Mouse (Mus musculus) liver, embryonic 15.5 days (tissue): ENCODE results near the gene Lims1. TPM values are rescaled to one million over a fixed set of nuclear protein-coding genes. Genes with fewer than 3 reads are reported as not detected.

Experiments used
- ATAC-seq: fragments of 200-750 bp; cut with Nextera tagmentation; 2 replicates; pipeline ENCODE4 v1.8.0; 2017; ENCODE audit warnings: moderate number of reproducible peaks, mild to moderate bottlenecking, moderate library complexity; ENCODE audit not compliant: insufficient read depth
- H3K27ac ChIP-seq: fragments of 300-500 bp; sonication (generic); replicated peaks from 2 replicates; pipeline ENCODE4 v1.5.1; 2015; ENCODE audit warnings: mild to moderate bottlenecking, inconsistent platforms
- H3K27me3 ChIP-seq: fragments of 300-500 bp; sonication (generic); 2 replicates; pipeline ENCODE4 v1.6.1; 2015; ENCODE audit warnings: mild to moderate bottlenecking, inconsistent platforms
- H3K36me3 ChIP-seq: fragments of 300-500 bp; sonication (generic); replicated peaks from 2 replicates; pipeline ENCODE4 v1.6.1; 2015; ENCODE audit warnings: moderate library complexity, mild to moderate bottlenecking, inconsistent platforms
- H3K4me1 ChIP-seq: fragments of 300-500 bp; sonication (generic); replicated peaks from 2 replicates; pipeline ENCODE4 v1.6.1; 2015; ENCODE audit warnings: inconsistent platforms
- H3K4me2 ChIP-seq: fragments of 300-500 bp; sonication (generic); 2 replicates; pipeline ENCODE4 v1.6.1; 2015; ENCODE audit warnings: moderate library complexity, mild to moderate bottlenecking, inconsistent platforms
- H3K4me3 ChIP-seq: fragments of 300-500 bp; sonication (generic); replicated peaks from 2 replicates; pipeline ENCODE4 v1.5.1; 2015; ENCODE audit warnings: mild to moderate bottlenecking, inconsistent platforms
- H3K9ac ChIP-seq: fragments of 300-500 bp; sonication (generic); 2 replicates; pipeline ENCODE4 v1.6.1; 2015; ENCODE audit warnings: moderate library complexity, mild to moderate bottlenecking, inconsistent platforms
- H3K9me3 ChIP-seq: fragments of 300-500 bp; sonication (generic); replicated peaks from 2 replicates; pipeline ENCODE4 v1.6.1; 2016; ENCODE audit warnings: inconsistent platforms
- WGBS: fragments of 180-500 bp; shearing (Covaris S2); methylation state at CpG from one replicate; pipeline ENCODE4 v1.1.7; 2015; ENCODE audit warnings: mixed read lengths; ENCODE audit not compliant: insufficient replicate concordance; 5-methylcytosine and 5-hydroxymethylcytosine counted together
- polyA plus RNA-seq: library from polyadenylated mRNA; unstranded; fragments of >200 nt; fragmentation: Nextera tagmentation; extraction: Ambion mirVana; gene quantifications from 2 replicates; pipeline ENCODE4 v1.2.1, GENCODE M21; 2015

The Lims1 gene
- polyA plus RNA-seq, 1 experiment from 2014 or later, result 85.4 TPM

GRCm38 (mm10) chr10:58383761-58384160 is 60.5 kb downstream of the Lims1 start:
- peaks cover 46% of the 10 kb centered on the region for H3K4me1 ChIP-seq

DNA sequence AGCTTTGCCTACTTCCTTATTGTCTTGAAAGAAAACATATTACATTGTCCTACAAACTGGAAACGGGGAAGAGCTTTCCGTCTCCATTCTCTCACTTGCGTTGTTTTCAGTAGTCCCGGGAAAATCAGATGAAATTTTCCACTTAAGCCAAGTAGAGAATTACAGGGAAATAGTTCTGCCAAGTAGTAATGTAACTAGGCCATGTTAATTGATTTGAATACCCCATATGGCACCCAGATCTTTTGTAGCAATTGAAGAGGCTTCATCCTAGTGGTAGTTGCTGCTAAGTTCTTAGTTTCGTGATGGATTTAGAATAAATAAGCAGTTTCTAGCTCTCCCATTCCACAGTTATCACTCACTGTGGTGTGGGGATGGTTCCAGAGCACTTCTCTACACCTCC is 62.4 kb downstream of the Lims1 start:
- no peak overlapping the region for H3K9ac ChIP-seq
- no peak overlapping the region for H3K27ac ChIP-seq
- H3K4me2 ChIP-seq, result no peak overlapping the region
- H3K9me3 ChIP-seq, result no peaks in the 10 kb centered on the region
- H3K36me3 ChIP-seq, result no peaks in the 10 kb centered on the region; the same call in 1 of the 2 replicates
- H3K4me1 ChIP-seq, result peaks cover 42% of the 10 kb centered on the region
- ATAC-seq, result no peak
- no peaks in the 10 kb centered on the region for H3K27me3 ChIP-seq
- H3K4me3 ChIP-seq, result no peak overlapping the region
- 80% methylated on average over 5 of the region's 5 CpGs for WGBS

More at GRCm38 (mm10) chr10:58383761-58384160, 60.5 kb downstream of the Lims1 start:
- no peak overlapping the region for H3K9ac ChIP-seq
- no peak for ATAC-seq
- WGBS, result 76% methylated on average over 2 of the region's 2 CpGs
- no peak overlapping the region for H3K4me2 ChIP-seq
- H3K9me3 ChIP-seq, result no peaks in the 10 kb centered on the region
- no peak overlapping the region for H3K27ac ChIP-seq
- no peaks in the 10 kb centered on the region for H3K27me3 ChIP-seq
- H3K36me3 ChIP-seq, result no peaks in the 10 kb centered on the region; the same call in 1 of the 2 replicates
- H3K4me3 ChIP-seq, result no peak overlapping the region

- ATAC-seq, result no peak
- Histone ChIP-seq H3K9ac (no peak overlapping the region), H3K27me3 (no peaks in the 10 kb centered on the region), H3K4me3 (no peak overlapping the region), H3K36me3 (no peaks in the 10 kb centered on the region; the same call in 1 of the 2 replicates), H3K4me2 (no peak overlapping the region), H3K9me3 (no peaks in the 10 kb centered on the region), H3K27ac (no peak overlapping the region), H3K4me1 (peaks cover 42% of the 10 kb centered on the region)
- WGBS, result 81% methylated on average over 3 of the region's 3 CpGs
Observed at GRCm38 (mm10) chr10:58386997-58387396, 63.7 kb downstream of the Lims1 start.

- no peak for ATAC-seq
- no peaks in the 10 kb centered on the region for H3K9me3 ChIP-seq
- H3K27ac ChIP-seq, result no peak overlapping the region
- WGBS, result 73% methylated on average over 3 of the region's 3 CpGs
- no peak overlapping the region for H3K4me2 ChIP-seq
- H3K4me3 ChIP-seq, result no peak overlapping the region
- H3K4me1 ChIP-seq, result peaks cover 47% of the 10 kb centered on the region
- H3K36me3 ChIP-seq, result no peaks in the 10 kb centered on the region; the same call in 1 of the 2 replicates
- H3K27me3 ChIP-seq, result no peaks in the 10 kb centered on the region
- no peak overlapping the region for H3K9ac ChIP-seq
Observed at GRCm38 (mm10) chr10:58388648-58389047, 65.4 kb downstream of the Lims1 start.

DNA sequence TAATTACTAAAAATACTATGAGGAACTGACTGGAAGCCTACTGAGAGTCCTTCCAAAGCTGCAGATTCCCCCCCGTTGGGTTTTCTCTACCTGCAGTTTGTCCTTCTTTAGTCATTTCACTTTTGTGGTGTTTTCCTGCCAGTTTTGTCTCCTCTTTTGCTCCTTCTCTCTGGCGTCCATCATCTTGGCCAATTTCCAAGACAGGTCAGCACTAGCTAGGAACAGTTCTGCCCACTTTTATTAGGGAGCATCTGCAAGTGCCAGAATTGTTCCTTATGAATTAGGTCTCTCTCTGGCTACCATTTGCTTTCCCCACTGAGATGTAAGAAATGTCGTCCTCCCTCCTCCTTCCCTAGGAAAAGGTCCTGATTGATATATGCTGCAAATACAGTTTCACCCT is 65.9 kb downstream of the Lims1 start:
- no peak overlapping the region for H3K4me2 ChIP-seq
- H3K4me1 ChIP-seq, result peaks cover 47% of the 10 kb centered on the region
- H3K9ac ChIP-seq, result no peak overlapping the region
- 51% methylated on average over 3 of the region's 3 CpGs for WGBS
- H3K4me3 ChIP-seq, result no peak overlapping the region
- H3K27ac ChIP-seq, result no peak overlapping the region
- no peaks in the 10 kb centered on the region for H3K27me3 ChIP-seq
- H3K9me3 ChIP-seq, result no peaks in the 10 kb centered on the region
- H3K36me3 ChIP-seq, result no peaks in the 10 kb centered on the region; the same call in 1 of the 2 replicates
- no peak for ATAC-seq

- Histone ChIP-seq H3K36me3 (peaks cover 17% of the 10 kb centered on the region; the same call in 1 of the 2 replicates), H3K9me3 (no peaks in the 10 kb centered on the region), H3K4me2 (peak overlapping the region; percentile 15; the same call in 1 of the 2 replicates), H3K9ac (no peak overlapping the region), H3K27me3 (no peaks in the 10 kb centered on the region), H3K27ac (no peak overlapping the region; the same call in 1 of the 2 replicates), H3K4me3 (no peak overlapping the region), H3K4me1 (peaks cover 51% of the 10 kb centered on the region)
- WGBS, result 16% methylated on average over 4 of the region's 4 CpGs
- no peak for ATAC-seq
Observed at GRCm38 (mm10) chr10:58392435-58392834, 69.2 kb downstream of the Lims1 start.

DNA sequence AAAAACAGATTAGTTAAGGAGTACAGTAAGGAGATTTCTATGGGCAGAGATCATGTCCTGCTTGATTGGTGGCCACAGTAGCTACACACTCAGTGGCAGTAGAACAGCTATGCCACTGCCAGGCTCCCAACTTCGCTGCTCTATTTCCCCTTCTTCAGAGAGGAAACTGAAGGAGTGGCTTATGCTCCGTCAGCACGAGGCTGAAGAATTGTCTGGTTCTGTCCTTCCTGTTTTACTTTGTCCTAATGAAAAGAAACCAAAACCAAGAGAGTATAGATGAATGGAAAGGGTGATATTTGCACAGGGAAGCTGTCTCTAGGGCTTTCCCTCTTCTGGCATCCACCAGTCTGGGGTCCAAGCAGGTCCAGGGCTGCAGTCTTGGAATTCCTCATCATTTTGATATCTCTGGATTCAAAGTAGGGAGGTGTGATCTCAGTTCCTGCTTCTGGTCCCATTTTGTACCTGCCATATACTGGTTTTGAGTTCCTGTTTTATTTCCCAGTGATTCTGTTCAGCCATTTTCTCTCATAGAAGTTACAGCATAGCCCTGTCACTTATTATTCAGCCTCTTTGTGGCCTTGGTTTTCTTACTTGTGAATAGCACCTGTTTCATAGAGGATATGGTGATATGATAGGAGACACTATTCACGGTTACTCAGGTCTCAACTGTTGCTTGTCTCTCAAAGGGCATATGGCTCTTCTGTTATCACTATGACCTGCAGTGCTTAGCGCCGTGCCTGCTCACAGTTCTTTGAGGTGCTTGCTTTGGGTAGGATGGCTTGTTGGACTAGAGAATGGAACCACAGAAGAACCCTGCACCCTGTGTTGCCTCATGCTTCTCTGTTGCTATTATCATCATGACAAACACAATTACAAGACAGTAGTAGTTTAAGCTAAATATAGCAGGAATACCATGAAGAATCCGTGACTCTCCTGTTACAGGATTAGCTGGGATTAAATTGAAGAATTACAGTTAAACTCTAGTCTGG is 70.1 kb downstream of the Lims1 start:
- H3K4me3 ChIP-seq, result peak overlapping the region; percentile 17; the same call in 1 of the 2 replicates
- H3K27me3 ChIP-seq, result no peaks in the 10 kb centered on the region
- peak overlapping the region; percentile 70 for H3K27ac ChIP-seq
- peaks cover 51% of the 10 kb centered on the region for H3K4me1 ChIP-seq
- peak overlapping the region; percentile 40 for H3K4me2 ChIP-seq
- H3K9ac ChIP-seq, result 0 out of 2 replicates have a peak overlapping the region, but pooled peaks have one; percentile 11
- 23% methylated on average over 7 of the region's 7 CpGs for whole genome bisulfite sequencing
- peak; percentile 76 for ATAC-seq
- no peaks in the 10 kb centered on the region for H3K9me3 ChIP-seq
- peaks cover 17% of the 10 kb centered on the region; the same call in 1 of the 2 replicates for H3K36me3 ChIP-seq

DNA sequence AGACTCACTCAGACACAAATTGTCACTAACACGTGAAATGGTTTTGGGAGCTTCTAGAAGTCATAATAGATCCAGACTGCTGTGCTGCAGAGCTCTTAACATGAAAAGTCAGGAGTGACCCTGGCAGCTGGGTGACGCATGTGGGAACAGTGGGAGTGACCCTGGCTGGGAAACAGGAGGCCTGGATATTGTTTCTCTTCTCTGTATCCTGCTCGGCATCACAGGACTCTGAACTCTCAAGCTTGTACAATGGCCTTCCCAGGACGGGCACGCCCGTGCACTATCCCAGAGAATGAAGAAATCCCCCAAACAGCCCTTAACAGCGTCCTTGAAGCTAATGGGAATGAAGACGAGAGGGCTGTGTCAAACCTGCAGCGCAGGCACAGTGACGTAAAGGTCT is 70.9 kb downstream of the Lims1 start:
- Histone ChIP-seq H3K9ac (no peak overlapping the region), H3K27ac (no peak overlapping the region), H3K4me2 (no peak overlapping the region), H3K36me3 (peaks cover 23% of the 10 kb centered on the region), H3K9me3 (no peaks in the 10 kb centered on the region), H3K4me3 (no peak overlapping the region), H3K27me3 (no peaks in the 10 kb centered on the region), H3K4me1 (peaks cover 49% of the 10 kb centered on the region)
- 69% methylated on average over 10 of the region's 10 CpGs for WGBS
- ATAC-seq, result no peak; the same call in 1 of the 2 replicates

- ATAC-seq, result no peak
- 91% methylated on average over 4 of the region's 4 CpGs for WGBS
- H3K4me2 ChIP-seq, result no peak overlapping the region
Observed at GRCm38 (mm10) chr10:58395315-58395714, 72.0 kb downstream of the Lims1 start.

DNA sequence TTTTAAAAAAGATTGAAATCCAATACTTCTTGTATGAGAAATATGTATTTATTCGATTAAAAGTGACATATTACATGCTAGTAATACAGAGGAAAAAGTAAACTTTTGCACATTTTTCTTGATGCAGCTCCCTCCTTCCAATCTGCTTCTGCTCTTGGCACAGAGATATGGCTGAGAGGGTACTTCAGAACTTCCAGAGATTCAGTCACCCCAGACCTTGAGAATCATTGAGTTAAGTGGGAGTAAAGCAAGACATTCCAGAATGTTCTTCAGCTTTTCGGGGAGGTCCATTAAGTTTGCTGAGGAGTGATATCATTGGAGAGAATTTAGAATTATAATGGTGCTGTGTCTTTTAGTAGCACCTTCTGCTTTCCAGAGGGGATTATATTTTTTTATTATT is 72.5 kb downstream of the Lims1 start:
- ATAC-seq, result no peak
- 71% methylated on average over 2 of the region's 2 CpGs for WGBS
- H3K9ac ChIP-seq, result no peak overlapping the region
- no peak overlapping the region for H3K27ac ChIP-seq
- H3K27me3 ChIP-seq, result no peaks in the 10 kb centered on the region
- peaks cover 34% of the 10 kb centered on the region for H3K36me3 ChIP-seq
- no peaks in the 10 kb centered on the region for H3K9me3 ChIP-seq
- no peak overlapping the region for H3K4me3 ChIP-seq
- H3K4me1 ChIP-seq, result peaks cover 42% of the 10 kb centered on the region
- H3K4me2 ChIP-seq, result no peak overlapping the region

More at GRCm38 (mm10) chr10:58395315-58395714, 72.0 kb downstream of the Lims1 start:
- no peak overlapping the region for H3K27ac ChIP-seq
- H3K27me3 ChIP-seq, result no peaks in the 10 kb centered on the region
- H3K4me1 ChIP-seq, result peaks cover 46% of the 10 kb centered on the region
- H3K4me3 ChIP-seq, result no peak overlapping the region
- H3K36me3 ChIP-seq, result peaks cover 33% of the 10 kb centered on the region
- H3K9ac ChIP-seq, result no peak overlapping the region
- H3K9me3 ChIP-seq, result no peaks in the 10 kb centered on the region

DNA sequence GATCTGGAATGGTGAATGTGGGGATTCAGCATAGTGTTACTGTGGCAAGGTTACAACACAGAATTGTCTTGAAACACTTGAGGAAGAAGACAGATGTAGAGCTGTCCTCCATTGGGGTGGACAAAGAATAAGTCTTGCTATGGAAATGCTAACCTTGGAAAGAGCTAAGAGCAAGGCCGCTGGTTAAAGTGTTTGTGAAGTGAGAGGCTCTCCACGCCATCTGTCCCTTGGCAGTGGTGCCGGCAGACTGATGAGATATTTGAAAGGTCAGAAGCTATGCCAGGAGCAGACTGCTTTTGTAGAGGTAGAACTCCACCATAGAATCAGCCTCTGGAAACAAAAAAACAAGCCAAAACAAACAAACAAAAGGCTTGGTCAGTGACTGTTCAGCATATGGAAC is 73.3 kb downstream of the Lims1 start:
- Histone ChIP-seq H3K27me3 (no peaks in the 10 kb centered on the region), H3K36me3 (peaks cover 42% of the 10 kb centered on the region), H3K9ac (no peak overlapping the region), H3K27ac (0 out of 2 replicates have a peak overlapping the region, but pooled peaks have one; percentile 29), H3K4me3 (no peak overlapping the region), H3K9me3 (no peaks in the 10 kb centered on the region), H3K4me2 (no peak overlapping the region), H3K4me1 (peaks cover 35% of the 10 kb centered on the region)
- ATAC-seq, result no peak
- WGBS, result 86% methylated on average over 3 of the region's 3 CpGs
